Mouse (Mus musculus) embryonic facial prominence, embryonic 14.5 days (tissue): ENCODE results near the gene Zfp839. TPM values are rescaled to one million over a fixed set of nuclear protein-coding genes. Genes with fewer than 3 reads are reported as not detected.

Experiments
- ATAC-seq: fragments of 200-750 bp; cut with Nextera tagmentation; 2 replicates; pipeline ENCODE4 v1.8.0; 2017; ENCODE audit warnings: low read depth, moderate number of reproducible peaks, moderate TSS enrichment
- DNase-seq: peaks from one replicate; pipeline ENCODE4 v3.0.0-alpha.2; 2015; ENCODE audit warnings: low spot score
- H3K27ac ChIP-seq: fragments of 300-500 bp; sonication (generic); replicated peaks from 2 replicates; pipeline ENCODE4 v1.5.1; 2014; ENCODE audit warnings: low read depth, mild to moderate bottlenecking, low read length, moderate library complexity
- H3K27me3 ChIP-seq: fragments of 300-500 bp; sonication (generic); replicated peaks from 2 replicates; pipeline ENCODE4 v1.6.1; 2014; ENCODE audit warnings: low read length; ENCODE audit not compliant: control insufficient read depth, insufficient read depth
- H3K36me3 ChIP-seq: fragments of 300-500 bp; sonication (generic); 2 replicates; pipeline ENCODE4 v1.6.1; 2014; ENCODE audit warnings: low read length, mixed read lengths; ENCODE audit not compliant: control insufficient read depth, insufficient read depth
- H3K4me1 ChIP-seq: fragments of 300-500 bp; sonication (generic); 2 replicates; pipeline ENCODE4 v1.6.1; 2014; ENCODE audit warnings: antibody characterized with exemption, low read length; ENCODE audit not compliant: control insufficient read depth, insufficient read depth
- H3K4me2 ChIP-seq: fragments of 300-500 bp; sonication (generic); 2 replicates; pipeline ENCODE4 v1.6.1; 2014; ENCODE audit warnings: low read depth, mild to moderate bottlenecking, low read length, moderate library complexity, mixed read lengths
- H3K4me3 ChIP-seq: fragments of 300-500 bp; sonication (generic); 2 replicates; pipeline ENCODE4 v1.5.1; 2014; ENCODE audit warnings: low read depth, mild to moderate bottlenecking, low read length
- H3K9ac ChIP-seq: fragments of 300-500 bp; sonication (generic); 2 replicates; pipeline ENCODE4 v1.6.1; 2014; ENCODE audit warnings: low read depth, mild to moderate bottlenecking, low read length, moderate library complexity, mixed read lengths
- H3K9me3 ChIP-seq: fragments of 300-500 bp; sonication (generic); 2 replicates; pipeline ENCODE4 v1.6.1; 2016; ENCODE audit warnings: low read length; ENCODE audit not compliant: control insufficient read depth
- whole genome bisulfite sequencing: fragments of 180-500 bp; shearing (Covaris S2); extraction: QIAGEN DNeasy Blood & Tissue Kit; methylation state at CpG from one replicate; pipeline ENCODE4 v1.1.7; 2014; 5-methylcytosine and 5-hydroxymethylcytosine counted together
- polyA plus RNA-seq: library from polyadenylated mRNA; unstranded; fragments of >200 nt; fragmentation: Nextera tagmentation; extraction: Ambion mirVana; gene quantifications from 2 replicates; pipeline ENCODE4 v1.2.1, GENCODE M21; 2014

Zfp839 gene
- polyA plus RNA-seq, 1 experiment from 2014 or later = 2.4 TPM

DNA sequence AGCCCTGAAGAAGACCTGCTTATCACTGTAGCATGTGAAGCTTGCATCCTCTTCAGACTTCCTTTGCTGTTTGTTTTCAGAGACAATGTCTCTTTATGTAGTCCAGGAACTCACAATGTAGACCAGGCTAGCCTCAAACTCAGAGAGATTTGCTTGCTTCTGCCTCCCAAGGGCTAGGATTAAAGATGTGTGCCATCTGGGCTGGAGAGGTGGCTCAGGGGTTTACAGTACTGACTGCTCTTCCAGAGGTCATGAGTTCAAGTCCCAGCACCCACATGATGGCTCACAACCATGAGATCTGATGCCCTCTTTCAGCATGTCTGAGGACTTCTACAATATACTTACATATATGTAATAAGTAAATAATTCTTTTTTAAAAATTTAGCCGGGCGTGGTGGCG, 14.9 kb upstream of the Zfp839 start:
- Histone ChIP-seq H3K9ac (no peak overlapping the region), H3K36me3 (no peaks in the 10 kb centered on the region), H3K9me3 (no peaks in the 10 kb centered on the region), H3K4me2 (no peak overlapping the region), H3K27me3 (no peaks in the 10 kb centered on the region), H3K4me3 (no peak overlapping the region), H3K4me1 (peaks cover 10% of the 10 kb centered on the region), H3K27ac (no peak overlapping the region)
- ATAC-seq (no peak), DNase-seq (no peak)
- WGBS = 93% methylated on average over 3 of the region's 3 CpGs

DNA sequence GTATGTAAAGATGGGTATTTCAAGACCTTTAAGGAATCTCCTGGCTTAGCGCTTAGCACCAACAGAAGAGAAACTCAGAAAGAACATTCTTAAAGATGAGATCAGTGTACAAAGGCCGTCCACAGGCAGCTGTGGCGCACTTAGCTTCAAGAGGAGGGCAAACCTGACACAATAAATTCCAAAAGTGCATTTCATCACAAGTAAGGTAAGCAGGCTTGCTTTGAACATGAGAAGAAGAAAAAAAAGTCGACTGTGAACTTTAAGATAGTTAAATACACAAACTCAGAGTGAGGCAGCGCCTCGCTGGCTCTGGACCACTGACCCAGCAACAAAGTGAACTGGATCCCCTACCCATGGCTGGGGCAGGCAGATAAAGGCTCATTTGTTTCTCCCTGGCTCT, 13.3 kb upstream of the Zfp839 start:
- 0 out of 2 replicates have a peak overlapping the region, but pooled peaks have one; percentile 14 for H3K9ac ChIP-seq
- H3K9me3 ChIP-seq = no peaks in the 10 kb centered on the region
- DNase-seq (no peak), ATAC-seq (no peak)
- H3K4me3 ChIP-seq = no peak overlapping the region
- H3K4me1 ChIP-seq = peaks cover 10% of the 10 kb centered on the region
- no peaks in the 10 kb centered on the region for H3K27me3 ChIP-seq
- 28% methylated on average over 6 of the region's 6 CpGs for whole genome bisulfite sequencing
- H3K36me3 ChIP-seq = no peaks in the 10 kb centered on the region
- H3K4me2 ChIP-seq = no peak overlapping the region
- 0 out of 2 replicates have a peak overlapping the region, but pooled peaks have one; percentile 15 for H3K27ac ChIP-seq

DNA sequence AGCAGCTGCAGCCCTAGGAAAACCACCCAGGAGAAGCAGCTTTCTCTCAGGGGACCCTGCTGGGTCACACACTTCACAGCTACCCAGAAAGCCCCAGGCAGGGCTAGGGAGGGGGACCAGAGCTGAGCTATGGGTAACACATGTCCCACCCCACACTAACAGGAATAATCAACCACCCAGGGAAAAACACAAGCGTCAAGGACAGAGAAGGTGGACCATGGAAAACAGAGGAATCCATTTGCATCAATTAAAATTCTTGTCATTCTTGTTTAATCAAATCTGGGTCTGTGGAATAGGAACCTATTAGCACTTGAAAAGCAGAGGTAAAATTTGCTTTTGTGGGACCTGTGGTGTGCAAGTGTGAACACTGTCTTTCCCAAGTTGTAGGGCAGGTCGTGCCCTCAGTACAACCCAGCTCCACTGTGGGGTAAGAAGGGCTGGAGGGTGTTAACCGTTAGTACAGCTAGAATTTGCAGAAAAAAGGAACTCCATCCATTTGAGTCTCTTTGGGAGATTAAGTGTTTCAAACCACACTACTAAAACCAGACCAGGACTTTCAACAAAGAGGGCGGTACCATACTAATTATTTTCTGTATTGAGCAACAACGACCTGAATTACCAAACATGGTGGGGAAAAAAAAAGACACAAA, 12.7 kb upstream of the Zfp839 start:
- 39% methylated on average over 5 of the region's 5 CpGs for WGBS
- Histone ChIP-seq H3K27ac (0 out of 2 replicates have a peak overlapping the region, but pooled peaks have one; percentile 15), H3K4me3 (no peak overlapping the region), H3K27me3 (no peaks in the 10 kb centered on the region), H3K4me1 (peaks cover 10% of the 10 kb centered on the region), H3K4me2 (no peak overlapping the region; the same call in 1 of the 2 replicates), H3K9ac (0 out of 2 replicates have a peak overlapping the region, but pooled peaks have one; percentile 14), H3K36me3 (no peaks in the 10 kb centered on the region), H3K9me3 (no peaks in the 10 kb centered on the region)
- DNase-seq (no peak), ATAC-seq (no peak)

DNA sequence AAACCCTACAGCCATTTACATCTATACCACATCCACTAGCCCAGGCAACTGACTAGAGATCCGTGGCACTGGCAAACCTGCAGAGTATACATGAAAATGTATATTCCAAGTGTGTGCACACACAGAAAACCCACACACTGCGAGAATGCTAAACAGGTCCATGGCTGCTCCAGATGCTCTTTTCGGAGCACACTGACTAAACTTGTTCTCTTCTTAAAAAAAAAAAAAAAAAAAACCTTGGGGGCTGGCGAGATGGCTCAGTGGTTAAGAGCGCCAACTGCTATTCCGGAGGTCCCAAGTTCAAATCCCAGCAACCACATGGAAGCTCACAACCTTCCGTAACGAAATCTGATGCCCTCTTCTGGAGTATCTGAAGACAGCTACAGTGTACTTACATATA, 12.2 kb upstream of the Zfp839 start:
- Histone ChIP-seq H3K9ac (no peak overlapping the region), H3K27me3 (no peaks in the 10 kb centered on the region), H3K4me3 (no peak overlapping the region), H3K27ac (no peak overlapping the region), H3K9me3 (no peaks in the 10 kb centered on the region), H3K36me3 (no peaks in the 10 kb centered on the region), H3K4me2 (no peak overlapping the region), H3K4me1 (peaks cover 10% of the 10 kb centered on the region)
- no peak for ATAC-seq
- no peak for DNase-seq
- 89% methylated on average over 8 of the region's 8 CpGs for WGBS

DNA sequence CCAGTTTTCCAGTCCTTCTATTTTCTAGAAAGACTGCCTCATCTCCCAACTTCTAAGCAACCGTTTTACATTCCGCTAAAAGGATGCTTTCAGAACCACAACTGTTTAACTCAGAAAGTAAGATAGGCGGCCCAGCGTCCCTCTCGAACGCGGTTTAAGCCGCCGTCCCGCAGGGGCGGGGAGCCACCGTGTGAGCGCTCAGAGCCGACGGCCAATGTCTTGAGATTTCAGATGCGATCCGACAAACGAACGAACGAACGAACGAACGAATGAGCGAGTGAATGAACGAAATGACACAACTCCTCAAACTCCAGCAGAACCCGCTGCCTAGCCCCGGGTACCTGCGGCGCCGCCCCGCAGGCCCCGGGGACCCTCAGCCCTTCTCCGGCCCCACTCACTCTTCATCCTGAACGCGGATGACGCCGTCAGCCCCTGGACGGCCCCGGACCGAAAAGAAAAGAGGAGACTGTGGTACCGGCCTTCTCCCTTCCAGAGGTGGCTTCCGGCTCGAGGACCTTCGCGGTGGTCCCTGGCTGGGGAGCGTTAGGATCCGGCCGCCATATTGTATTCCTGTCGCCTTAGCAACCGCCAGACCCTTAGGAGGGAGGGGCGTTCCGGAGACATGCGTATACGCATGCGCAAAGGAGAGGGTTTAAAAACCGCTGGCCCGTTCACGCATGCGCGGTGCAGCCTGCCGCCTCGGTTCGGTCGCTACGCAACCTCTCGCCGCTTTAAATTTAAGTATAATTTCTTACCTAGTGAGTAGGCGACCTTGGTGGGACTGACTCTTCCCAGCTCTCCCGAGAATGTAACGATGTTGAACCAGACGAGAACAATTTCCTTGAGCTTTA, 9.5 kb upstream of the Zfp839 start, which contains the start of gene Mok:
Gene Mok (minus strand): TSS at position 592 of the 851 bp plus-strand sequence.
- H3K9me3 ChIP-seq = no peaks in the 10 kb centered on the region

DNA sequence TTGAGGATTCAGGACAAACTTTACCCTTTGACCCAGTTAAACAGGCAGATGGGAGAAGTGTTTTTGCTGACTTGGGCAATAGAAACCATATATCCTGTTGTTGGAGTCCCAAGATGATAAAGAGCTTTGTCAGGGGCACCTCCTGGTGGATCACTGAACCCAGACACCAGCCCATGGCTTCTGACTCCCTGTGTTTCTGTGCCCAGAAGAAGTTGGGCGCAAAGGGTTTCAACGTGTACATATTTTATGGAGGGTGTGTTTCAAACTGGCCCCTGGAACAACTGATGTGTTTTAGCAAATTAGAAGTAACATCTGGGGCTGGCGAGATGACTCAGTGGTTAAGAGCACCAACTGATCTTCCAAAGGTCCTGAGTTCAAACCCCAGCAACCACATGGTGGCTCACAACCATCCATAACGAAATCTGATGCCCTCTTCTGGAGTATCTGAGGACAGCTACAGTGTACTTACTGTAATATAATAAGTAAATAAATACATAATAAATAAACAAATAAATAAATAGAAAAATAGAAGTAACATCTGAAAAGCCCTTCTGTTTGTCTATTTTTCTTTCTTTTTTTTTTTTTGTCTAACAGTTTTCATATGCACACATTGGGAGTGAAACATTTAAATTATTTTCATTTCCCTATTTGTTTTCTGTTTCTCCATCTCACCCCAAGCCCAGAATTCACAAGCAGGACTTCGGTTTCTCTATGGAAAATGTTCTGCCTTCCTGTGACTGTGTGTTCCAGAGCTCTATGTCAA, 8.1 kb upstream of the Zfp839 start:
- DNase-seq (no peak), ATAC-seq (no peak)
- Histone ChIP-seq H3K4me2 (no peak overlapping the region), H3K36me3 (no peaks in the 10 kb centered on the region), H3K4me1 (peaks cover 11% of the 10 kb centered on the region), H3K27ac (no peak overlapping the region), H3K27me3 (0 out of 2 replicates have a peak, but pooled peaks cover 5% of the 10 kb centered on the region), H3K9me3 (no peaks in the 10 kb centered on the region), H3K4me3 (no peak overlapping the region), H3K9ac (no peak overlapping the region)
- 62% methylated on average over 5 of the region's 5 CpGs for WGBS

More for the DNA sequence above, 9.5 kb upstream of the Zfp839 start, which contains the start of gene Mok:
- under 1% methylated on average over 63 of the region's 71 CpGs for WGBS
- no peak within 1 kb of the TSS; the same call in 1 of the 2 replicates for H3K27ac ChIP-seq
- H3K4me2 ChIP-seq = peak within 1 kb of the TSS; percentile 57
- no peaks in the 10 kb centered on the region for H3K27me3 ChIP-seq
- peak within 1 kb of the TSS; percentile 70 for H3K9ac ChIP-seq
- DNase-seq (peak; percentile 97), ATAC-seq (peak; percentile 76)
- no peaks in the 10 kb centered on the region for H3K36me3 ChIP-seq
- peaks cover 12% of the 10 kb centered on the region for H3K4me1 ChIP-seq
- peak within 1 kb of the TSS; percentile 71 for H3K4me3 ChIP-seq

DNA sequence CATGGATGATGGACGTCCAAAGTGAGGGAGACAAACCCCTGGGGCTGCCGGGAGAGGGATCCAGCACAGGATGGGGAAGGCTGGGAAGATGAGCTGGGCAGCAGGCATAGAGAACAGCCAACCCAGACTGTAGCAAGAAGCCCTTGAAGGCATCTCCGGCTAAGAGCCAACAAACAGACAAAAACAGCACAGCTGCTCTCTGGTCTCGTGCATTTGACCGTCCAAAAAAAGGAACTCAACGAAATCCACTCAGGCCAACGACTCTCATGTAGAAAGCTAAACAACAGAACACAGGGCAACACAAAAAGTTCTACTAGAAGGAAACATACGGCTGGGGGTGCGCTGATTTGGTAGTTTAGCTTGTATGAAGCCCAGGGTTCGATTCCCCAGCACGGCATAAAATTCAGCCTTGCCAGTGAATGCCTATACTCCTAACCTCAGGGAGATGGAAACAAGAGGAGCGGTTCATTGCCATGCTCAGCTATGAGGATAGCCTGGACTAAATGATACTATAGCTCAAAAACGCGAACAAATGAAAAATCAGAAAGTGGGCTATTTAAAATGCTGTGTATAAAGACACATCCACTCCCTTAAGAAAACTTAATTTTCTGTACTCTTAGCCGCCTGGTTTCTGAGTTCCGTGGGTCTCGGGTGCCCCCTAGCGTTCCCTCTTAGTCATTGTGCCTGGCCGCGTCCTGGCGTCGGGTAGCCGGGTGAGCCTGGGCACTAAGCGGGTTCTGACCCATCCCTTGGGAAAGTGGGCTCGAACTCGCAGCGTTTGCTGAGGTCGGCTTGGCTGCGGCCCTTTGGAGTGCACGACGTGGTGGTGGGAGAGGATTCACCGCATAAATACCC, 6.6 kb upstream of the Zfp839 start:
- no peaks in the 10 kb centered on the region for H3K36me3 ChIP-seq
- peak overlapping the region; percentile 64 for H3K9ac ChIP-seq
- peak overlapping the region; percentile 74 for H3K4me2 ChIP-seq
- ATAC-seq (no peak), DNase-seq (peak; percentile 77)
- no peak overlapping the region for H3K27ac ChIP-seq
- H3K27me3 ChIP-seq = 0 out of 2 replicates have a peak, but pooled peaks cover 5% of the 10 kb centered on the region
- no peaks in the 10 kb centered on the region for H3K9me3 ChIP-seq
- peaks cover 6% of the 10 kb centered on the region; the same call in 1 of the 2 replicates for H3K4me1 ChIP-seq
- H3K4me3 ChIP-seq = peak overlapping the region; percentile 49
- 20% methylated on average over 32 of the region's 32 CpGs for WGBS
